Mouse (Mus musculus) frontal cortex, adult (tissue): Measurements from ENCODE around the gene Itpr2.
A peak's percentile ranks its signal among the peaks of the same experiment; 100 is the strongest.

Experiments used
- ATAC-seq: cut with Nextera tagmentation; 2 replicates; pipeline ENCODE4 v1.9.2; 2017; ENCODE audit warnings: mild to moderate bottlenecking, moderate library complexity, mixed read lengths; ENCODE audit not compliant: low TSS enrichment

The Itpr2 gene

DNA sequence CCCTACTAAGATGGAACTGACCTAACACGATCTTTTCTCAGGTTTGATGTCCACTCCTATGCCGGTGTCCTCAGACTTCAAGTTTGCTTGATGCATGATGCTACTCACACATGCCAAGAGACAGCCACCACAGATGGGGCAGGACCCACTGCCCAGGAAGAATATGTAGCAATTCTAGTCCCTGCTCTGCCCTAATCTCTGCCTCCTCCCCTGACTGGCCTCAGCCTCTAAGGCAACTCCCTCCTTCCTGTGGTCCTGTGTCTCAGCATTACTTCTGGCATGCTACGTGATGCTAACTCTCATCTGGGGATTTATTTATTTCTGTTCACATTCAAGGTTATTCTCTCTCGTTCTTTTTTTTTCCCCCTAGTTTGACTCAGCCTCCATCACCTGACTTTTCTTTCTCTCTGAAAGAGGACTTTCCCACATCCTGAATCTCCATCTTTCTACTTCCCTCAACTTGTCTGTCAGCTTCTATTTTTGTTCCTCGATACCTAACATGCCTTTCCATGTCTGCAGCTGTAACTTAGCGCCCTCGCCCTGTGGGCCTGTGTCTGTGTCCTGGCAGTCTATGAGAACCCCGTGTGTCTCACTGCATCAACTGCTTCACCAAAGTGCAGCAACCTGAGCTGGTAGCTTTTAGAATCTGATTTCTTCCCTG lies 279.5 kb downstream of the Itpr2 start:
- ATAC-seq = no peak

DNA sequence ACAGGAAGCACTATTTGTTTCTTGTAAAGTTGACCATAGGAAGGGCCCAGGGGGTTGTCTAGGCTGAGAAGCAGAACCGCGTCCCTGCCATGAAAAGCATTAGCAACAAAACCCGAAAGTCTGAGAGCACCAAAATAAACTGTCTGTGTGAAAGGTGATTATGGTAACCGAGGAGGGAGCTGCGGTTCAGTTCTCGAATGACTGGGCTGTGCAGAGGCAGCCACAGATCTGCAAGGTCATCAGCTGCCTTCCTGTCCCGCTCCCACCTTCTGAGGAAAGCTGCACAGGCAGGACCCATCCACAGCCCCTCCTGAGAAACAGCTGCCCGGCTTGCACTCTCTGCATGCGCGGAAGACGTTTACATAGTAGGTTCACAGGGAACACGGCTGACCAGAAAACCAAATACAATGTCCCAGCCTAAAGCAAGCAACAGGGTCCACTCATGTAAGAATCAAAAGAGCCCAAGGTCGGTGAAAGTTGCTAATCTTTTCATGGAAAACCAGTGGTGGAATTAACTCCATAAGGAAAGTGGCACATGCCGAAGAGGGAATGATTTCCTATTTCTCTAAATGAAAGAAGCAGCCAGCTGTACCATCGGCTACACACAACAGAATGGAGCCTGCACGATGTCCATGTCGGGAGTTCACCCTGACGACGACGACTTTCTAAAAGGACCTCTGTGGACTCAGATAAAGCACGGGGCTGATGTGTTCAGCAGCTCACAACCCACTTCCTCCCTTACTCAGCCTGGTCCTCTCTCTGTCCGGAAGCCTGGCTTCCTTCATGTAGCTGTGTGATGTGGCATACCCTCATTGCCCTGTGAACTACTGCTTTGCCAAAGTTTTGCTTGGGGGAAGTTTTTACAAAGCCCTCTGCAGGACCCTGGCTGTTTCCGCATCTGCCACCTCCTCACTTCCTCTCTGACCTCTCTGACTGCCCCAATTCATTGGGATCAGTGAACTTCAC lies 280.4 kb downstream of the Itpr2 start:
- peak; percentile 52 for ATAC-seq

- ATAC-seq = no peak
Observed at GRCm38 (mm10) chr6:146220071-146220470, 282.0 kb downstream of the Itpr2 start.

GRCm38 (mm10) chr6:146219534-146219933 lies 282.5 kb downstream of the Itpr2 start:
- ATAC-seq = no peak

DNA sequence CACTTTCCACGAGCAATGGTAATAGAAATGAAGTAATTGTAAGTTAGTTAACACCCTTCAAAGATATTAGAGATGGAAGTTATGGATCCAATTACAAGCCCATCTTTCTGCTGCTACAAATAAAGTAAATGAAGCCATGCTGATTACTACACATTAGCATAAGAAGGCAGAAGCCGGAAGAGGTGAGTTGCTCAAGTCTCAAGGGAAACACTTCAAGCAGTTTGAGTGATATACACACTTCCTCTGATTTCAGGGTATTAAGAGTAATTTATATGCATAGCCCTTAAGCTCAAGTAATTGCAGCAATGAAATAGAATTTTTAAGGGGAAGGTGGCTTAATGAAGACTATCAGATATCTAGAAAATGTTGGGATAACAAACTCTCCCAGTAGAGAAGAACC lies 286.7 kb downstream of the Itpr2 start:
- ATAC-seq = no peak

- ATAC-seq = no peak
Observed at GRCm38 (mm10) chr6:146212339-146212738, 289.7 kb downstream of the Itpr2 start.

- ATAC-seq = no peak
Observed at GRCm38 (mm10) chr6:146211233-146211632, 290.8 kb downstream of the Itpr2 start.

DNA sequence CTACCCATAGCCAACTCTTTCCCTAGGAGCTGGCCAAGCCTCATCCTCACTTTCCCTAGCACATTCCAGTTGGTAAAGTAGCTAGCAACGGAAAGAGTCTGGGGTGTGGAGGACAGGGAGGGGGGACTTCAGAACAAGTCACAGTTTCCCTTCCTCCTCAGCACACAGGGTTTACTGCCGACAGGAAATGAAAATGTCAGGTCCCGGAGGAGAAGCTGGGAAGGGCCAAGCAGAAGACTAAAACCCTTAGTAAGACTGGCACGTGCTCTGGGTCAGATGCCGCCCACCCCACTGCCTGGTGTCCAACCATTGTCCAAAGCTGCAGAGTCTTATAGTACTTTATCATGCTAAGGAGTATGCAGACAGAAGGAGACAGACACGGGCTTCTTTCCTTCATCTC lies 293.0 kb downstream of the Itpr2 start:
- ATAC-seq = no peak

DNA sequence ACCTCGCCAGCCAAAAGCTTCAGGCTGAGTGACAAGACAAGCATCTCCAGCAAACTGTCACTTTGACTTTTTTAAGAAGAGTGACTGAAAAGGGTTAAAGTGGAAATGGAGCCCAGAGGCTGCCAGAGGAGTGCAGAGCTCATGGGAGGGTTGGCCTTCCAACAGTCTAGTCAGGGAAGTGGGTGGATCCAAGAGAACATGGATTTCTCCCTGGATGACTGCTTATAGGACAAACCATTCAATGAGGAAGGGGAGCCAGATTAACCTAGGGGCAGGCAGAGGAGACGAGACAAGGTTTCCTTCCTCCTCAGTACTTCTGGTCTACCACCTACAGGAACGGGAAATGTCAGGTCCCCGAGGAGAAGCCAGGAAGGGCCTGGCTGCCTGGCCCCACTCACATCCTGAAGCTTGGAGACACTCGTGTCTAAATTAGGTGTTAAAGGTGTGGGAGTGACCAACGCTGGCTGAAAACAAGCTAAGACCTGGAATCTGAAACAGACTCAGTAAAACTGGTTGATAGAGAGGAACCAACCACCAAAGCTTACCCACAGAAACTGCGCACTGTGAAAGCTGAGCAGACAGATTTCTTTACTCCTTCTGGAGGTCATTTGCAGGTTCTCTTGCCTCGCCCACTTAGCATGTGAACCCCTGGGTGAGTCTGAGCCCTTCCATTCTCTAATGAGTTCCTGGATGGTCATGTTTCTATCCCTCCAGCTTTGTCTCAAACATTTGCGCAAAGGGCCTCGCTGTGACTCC lies 294.6 kb downstream of the Itpr2 start:
- no peak for ATAC-seq

DNA sequence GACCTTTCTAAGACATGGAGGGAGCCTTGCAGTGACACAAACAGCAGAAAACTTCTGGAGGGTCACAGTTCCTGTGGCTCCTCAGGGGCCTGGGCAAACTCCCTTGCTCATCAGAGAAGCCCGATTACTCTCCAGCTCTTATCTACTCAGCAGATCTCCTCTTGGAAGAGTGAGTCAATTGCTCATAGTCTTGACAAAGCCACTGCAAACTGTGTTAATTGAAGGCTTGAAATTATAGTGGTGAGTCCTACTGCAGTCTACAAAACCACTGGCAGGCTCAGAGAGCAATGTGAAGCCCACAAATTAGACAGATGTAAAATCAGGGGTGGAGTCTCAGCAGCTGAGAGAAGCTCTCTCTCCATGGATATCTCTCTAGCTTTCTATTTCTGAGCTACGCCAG lies 296.9 kb downstream of the Itpr2 start:
- ATAC-seq = no peak

DNA sequence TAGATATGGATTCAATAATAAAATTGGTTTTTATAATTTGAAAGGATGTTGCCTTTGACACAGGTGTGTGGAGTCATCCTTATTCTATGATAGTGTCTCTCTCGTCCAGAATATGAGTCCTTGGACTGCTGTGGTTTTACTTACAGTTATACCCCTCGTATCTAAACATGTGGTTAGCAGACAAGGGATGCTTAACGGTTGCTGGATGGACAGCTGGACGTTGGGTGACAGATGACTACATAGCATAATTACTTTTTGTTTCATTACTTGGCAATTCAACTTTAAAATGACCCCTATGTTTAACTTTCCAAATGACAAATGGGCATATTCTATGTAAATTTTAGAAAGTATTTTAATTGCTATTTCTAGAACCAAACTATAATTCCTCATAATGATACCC lies 297.6 kb downstream of the Itpr2 start:
- ATAC-seq = no peak

DNA sequence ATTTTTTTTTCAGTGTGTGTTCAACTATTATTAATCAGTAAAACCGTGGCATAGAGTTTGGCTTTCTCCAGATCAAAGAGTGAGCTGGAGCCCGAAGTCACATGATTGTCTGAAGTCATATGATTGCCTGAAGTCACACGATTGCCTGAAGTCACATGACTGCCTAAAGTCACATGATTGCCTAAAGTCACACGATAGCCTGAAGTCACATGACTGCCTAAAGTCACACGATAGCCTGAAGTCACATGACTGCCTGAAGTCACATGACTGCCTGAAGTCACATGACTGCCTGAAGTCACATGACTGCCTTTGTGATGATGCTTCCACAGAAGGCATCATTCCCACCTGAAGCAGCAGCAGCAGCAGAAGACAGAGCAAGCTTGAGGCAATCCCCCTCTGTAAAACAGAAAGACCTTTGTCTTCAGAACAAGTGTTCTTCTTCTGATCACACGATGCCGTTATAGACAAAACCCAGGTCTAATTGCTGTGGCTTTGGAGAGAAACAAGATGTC lies 304.1 kb downstream of the Itpr2 start:
- ATAC-seq = no peak

- no peak for ATAC-seq
Observed at GRCm38 (mm10) chr6:146196701-146197100, 305.3 kb downstream of the Itpr2 start.

DNA sequence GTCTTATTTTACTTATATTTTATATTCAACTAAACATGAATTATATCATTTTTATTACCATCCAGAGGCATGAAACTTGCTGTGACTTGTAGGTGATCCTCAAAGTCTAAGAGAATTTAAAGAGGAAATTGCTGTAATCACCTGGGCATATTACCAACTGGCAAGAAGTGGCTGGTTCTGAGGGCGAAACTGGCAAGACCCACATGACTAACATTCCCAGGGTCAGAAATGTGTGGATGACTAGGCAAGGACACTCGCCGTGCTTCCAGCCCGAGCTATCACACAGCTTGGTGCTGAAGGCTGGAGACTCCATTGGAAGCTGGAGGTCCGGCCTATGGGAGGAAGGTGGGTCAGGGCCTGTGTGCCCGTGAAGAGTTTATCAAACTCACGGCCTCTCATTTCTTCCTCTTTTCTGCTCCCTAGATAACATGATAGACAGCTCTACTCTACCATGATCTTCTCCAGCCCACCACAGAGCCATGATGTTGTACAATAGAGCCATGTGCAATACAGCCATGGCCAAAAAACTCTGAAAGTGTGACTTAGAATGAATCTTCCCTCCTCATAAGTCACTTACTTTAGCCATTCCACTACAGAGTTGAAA lies 306.1 kb downstream of the Itpr2 start:
- no peak for ATAC-seq

GRCm38 (mm10) chr6:146191931-146192330 lies 310.1 kb downstream of the Itpr2 start:
- ATAC-seq = no peak

GRCm38 (mm10) chr6:146190006-146190405 lies 312.0 kb downstream of the Itpr2 start:
- ATAC-seq = no peak

- ATAC-seq = no peak
Observed at GRCm38 (mm10) chr6:146185532-146185931, 316.5 kb downstream of the Itpr2 start.

DNA sequence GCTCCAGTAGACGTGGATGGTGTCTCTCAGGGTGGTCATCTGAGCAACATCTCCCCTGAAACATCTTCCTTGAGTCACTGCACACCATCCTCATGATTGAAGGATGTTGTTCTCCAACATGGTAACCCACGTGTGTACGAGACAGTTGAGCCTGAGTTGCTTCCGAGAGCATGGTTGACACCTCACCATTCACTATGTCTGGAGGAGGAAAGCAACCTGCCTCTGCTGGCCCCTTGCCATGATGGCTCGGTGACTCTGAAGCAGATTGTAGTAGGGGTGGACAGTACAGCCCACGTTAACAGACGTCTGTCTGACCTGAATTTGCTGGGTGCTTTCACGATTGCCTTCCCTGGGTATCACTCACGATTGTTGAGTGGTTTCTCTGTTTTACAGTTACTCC lies 317.3 kb downstream of the Itpr2 start:
- ATAC-seq = no peak

- ATAC-seq = no peak
Observed at GRCm38 (mm10) chr6:146174644-146175250, 327.3 kb downstream of the Itpr2 start.

DNA sequence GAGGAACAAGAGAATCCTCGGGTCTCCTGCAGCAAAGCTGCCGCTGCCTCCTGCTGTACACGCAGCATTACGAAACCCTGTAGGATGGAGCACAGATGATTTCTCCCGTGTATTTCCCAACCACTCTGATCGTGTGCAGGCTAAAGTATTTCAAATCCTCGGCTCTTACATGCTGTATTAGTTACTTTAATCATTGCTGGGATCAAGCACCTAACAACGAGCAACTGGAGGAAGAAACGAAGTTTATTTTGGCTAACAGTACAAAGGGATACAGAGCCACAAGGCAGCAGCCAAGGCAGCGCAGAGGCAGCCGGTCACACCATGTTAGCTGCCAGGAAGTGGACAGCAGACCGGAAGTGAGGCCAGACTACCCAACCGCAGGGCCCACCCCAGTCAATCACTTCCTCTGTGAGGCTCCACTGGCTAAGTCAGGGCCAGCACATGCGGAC lies 331.4 kb downstream of the Itpr2 start:
- ATAC-seq = no peak

GRCm38 (mm10) chr6:146167207-146167606 lies 334.8 kb downstream of the Itpr2 start:
- no peak for ATAC-seq
